Comparison of ENCODE assay signal across 16 mouse cellular contexts in genomic region chr19:27260621-27261278, GRCm38 (mm10). TPM values are rescaled to one million over a fixed set of nuclear protein-coding genes. Genes with fewer than 3 reads are reported as not detected.
DNase-seq lines count a peak whose midpoint lies in the region; ATAC-seq and TF ChIP-seq lines count a peak whose summit lies in the region.
"Had no signal": no experiment of that assay in that cellular context is flagged by ENCODE, and none has a peak within 500 bp of the region (broad histone marks: within the 10 kb centered on the region; RNA-seq: fewer than 3 reads in every experiment).

No protein-coding gene starts in this region.

- H3K27ac ChIP-seq in layer of hippocampus, adult 2 months, result 0 out of 2 replicates have a peak overlapping the region, but pooled peaks have one; percentile 61
- H3K27ac ChIP-seq in embryonic facial prominence, embryonic 14.5 days (replicated peaks; ENCODE audit: low read depth, low read length), result no peak overlapping the region
- no peak overlapping the region for H3K27ac ChIP-seq in midbrain, embryonic 15.5 days
- H3K27ac ChIP-seq: limb, embryonic 12.5 days; liver, embryonic 14.5 days; stomach, embryonic 15.5 days had no signal

- peaks cover 10% of the 10 kb centered on the region for H3K4me1 ChIP-seq in embryonic facial prominence, embryonic 14.5 days (ENCODE audit: control insufficient read depth, insufficient read depth, low read length)
- peaks cover 2% of the 10 kb centered on the region; the same call in 1 of the 2 replicates for H3K4me1 ChIP-seq in lung, adult 2 months (ENCODE audit: control insufficient read depth, insufficient read depth, low read length)
- H3K4me1 ChIP-seq in midbrain, embryonic 15.5 days, result no peaks in the 10 kb centered on the region
- H3K4me1 ChIP-seq: stomach, embryonic 15.5 days had no signal

- no peaks in the 10 kb centered on the region for H3K27me3 ChIP-seq in embryonic facial prominence, embryonic 14.5 days (replicated peaks; ENCODE audit: control insufficient read depth, insufficient read depth, low read length)
- no peaks in the 10 kb centered on the region for H3K27me3 ChIP-seq in myocyte (ENCODE audit: control insufficient read depth, insufficient read depth, insufficient read length)
- no peaks in the 10 kb centered on the region for H3K27me3 ChIP-seq in midbrain, embryonic 15.5 days (replicated peaks)
- H3K27me3 ChIP-seq: limb, embryonic 12.5 days; stomach, embryonic 15.5 days had no signal

- no peaks in the 10 kb centered on the region for H3K36me3 ChIP-seq in embryonic facial prominence, embryonic 14.5 days (ENCODE audit: control insufficient read depth, insufficient read depth, low read length)
- H3K36me3 ChIP-seq in myocyte (ENCODE audit: control insufficient read depth, insufficient read depth), result no peaks in the 10 kb centered on the region
- no peaks in the 10 kb centered on the region for H3K36me3 ChIP-seq in midbrain, embryonic 15.5 days (replicated peaks)
- H3K36me3 ChIP-seq: G1E; limb, embryonic 12.5 days; stomach, embryonic 15.5 days had no signal

- no peaks in the 10 kb centered on the region for H3K9me3 ChIP-seq in embryonic facial prominence, embryonic 14.5 days (ENCODE audit: control insufficient read depth, low read length)
- H3K9me3 ChIP-seq in midbrain, embryonic 15.5 days, result no peaks in the 10 kb centered on the region
- H3K9me3 ChIP-seq: G1E; limb, embryonic 12.5 days; stomach, embryonic 15.5 days had no signal

- TF ChIP-seq POLR2A in lung, adult 2 months (IDR thresholded peaks at IDR 0.05; ENCODE audit: borderline replicate concordance, extremely low read depth, low read depth, low read length), result no peak
- TF ChIP-seq POLR2A in myocyte (IDR thresholded peaks at IDR 0.05; ENCODE audit: insufficient read length, low read depth), result no peak

- H3K4me2 ChIP-seq in embryonic facial prominence, embryonic 14.5 days (ENCODE audit: low read depth, low read length), result no peak overlapping the region
- peak overlapping the region; percentile 52 for H3K4me2 ChIP-seq in myocyte (ENCODE audit: low read depth)
- H3K4me2 ChIP-seq in midbrain, embryonic 15.5 days, result no peak overlapping the region
- H3K4me2 ChIP-seq: limb, embryonic 12.5 days; stomach, embryonic 15.5 days had no signal

- no peak for TF ChIP-seq CTCF in layer of hippocampus, adult 2 months (conservative IDR thresholded peaks at IDR 0.05)
- TF ChIP-seq CTCF in lung, adult 2 months (IDR thresholded peaks at IDR 0.05; ENCODE audit: insufficient read depth, low read length), result no peak

- no peak overlapping the region for H3ac ChIP-seq in myocyte (ENCODE audit: control insufficient read depth, insufficient read length)

- no peak overlapping the region for H3K9ac ChIP-seq in embryonic facial prominence, embryonic 14.5 days (ENCODE audit: low read depth, low read length)
- H3K9ac ChIP-seq in midbrain, embryonic 15.5 days, result no peak overlapping the region
- H3K9ac ChIP-seq: limb, embryonic 12.5 days; liver, embryonic 14.5 days; stomach, embryonic 15.5 days had no signal

- no peak overlapping the region for H3K4me3 ChIP-seq in layer of hippocampus, adult 2 months
- H3K4me3 ChIP-seq in embryonic facial prominence, embryonic 14.5 days (ENCODE audit: low read depth, low read length), result no peak overlapping the region
- H3K4me3 ChIP-seq in lung, adult 2 months (replicated peaks; ENCODE audit: extremely low read depth, low read depth, low read length), result no peak overlapping the region
- H3K4me3 ChIP-seq in myocyte, result no peak overlapping the region
- no peak overlapping the region for H3K4me3 ChIP-seq in midbrain, embryonic 15.5 days
- H3K4me3 ChIP-seq: limb, embryonic 12.5 days; stomach, embryonic 15.5 days had no signal

- no peak for DNase-seq in layer of hippocampus, adult 2 months (ENCODE audit: low spot score in 2 of 2)
- no peak for DNase-seq in layer of hippocampus, adult 9-10 months (ENCODE audit: low spot score)
- DNase-seq in embryonic facial prominence, embryonic 14.5 days (ENCODE audit: low spot score), result peak; percentile 16
- peak; percentile 9 for DNase-seq in lung, adult 2 months
- no peak for DNase-seq in left cerebral cortex, adult 11 months (ENCODE audit: low spot score)
- DNase-seq: cerebellum, adult 9-10 months; gastrocnemius, postnatal 10 days; thymus, postnatal 36 days had no signal

- H3K79me2 ChIP-seq in myocyte (ENCODE audit: control insufficient read depth, insufficient read depth), result no peaks in the 10 kb centered on the region

- no peak for ATAC-seq in embryonic facial prominence, embryonic 14.5 days (ENCODE audit: low read depth)
- ATAC-seq in midbrain, embryonic 15.5 days (replicated peaks), result no peak
- ATAC-seq: CD4-positive, CD25-positive, alpha-beta regulatory T cell, adult 4 months; midbrain, embryonic 16.5 days had no signal

- 75% methylated on average over 8 of the region's 8 CpGs for WGBS in embryonic facial prominence, embryonic 14.5 days
- 62% methylated on average over 8 of the region's 8 CpGs for WGBS in lung, adult 2 months
- WGBS in midbrain, embryonic 15.5 days, result 85% methylated on average over 8 of the region's 8 CpGs

TF ChIP-seq in myocyte, 11 proteins besides CTCF, POLR2A, EP300 and RAD21:
- TF ChIP-seq MYOG (IDR thresholded peaks at IDR 0.05; ENCODE audit: control insufficient read depth in 1 of 3, insufficient read depth in 1 of 3, insufficient read length in 2 of 3, low read depth in 2 of 3), result no peak
- TF ChIP-seq POLR2AphosphoS2 (IDR thresholded peaks at IDR 0.05; ENCODE audit: insufficient read length, low read depth), result no peak
- no peak for TF ChIP-seq SRF (IDR thresholded peaks at IDR 0.05; ENCODE audit: control insufficient read depth, insufficient read length, low read depth)
- no peak for TF ChIP-seq REST (IDR thresholded peaks at IDR 0.05; ENCODE audit: insufficient read depth, insufficient read length)
- no peak for TF ChIP-seq USF1 (IDR thresholded peaks at IDR 0.05; ENCODE audit: low read depth)
- TF ChIP-seq MYOD1 (IDR thresholded peaks at IDR 0.05; ENCODE audit: control insufficient read depth in 1 of 3, insufficient read length in 2 of 3, low read depth in 2 of 3), result peak in 2 of 3 experiments; percentile 30 to 57
- TF ChIP-seq TCF12 (IDR thresholded peaks at IDR 0.05; ENCODE audit: insufficient read depth, poor library complexity, severe bottlenecking), result peak; percentile 29
- peak; percentile 99 for TF ChIP-seq CEBPB (IDR thresholded peaks at IDR 0.05; ENCODE audit: insufficient read depth, poor library complexity, severe bottlenecking)
- no peak for TF ChIP-seq TCF3 (IDR thresholded peaks at IDR 0.05; ENCODE audit: insufficient read length, low read depth)
- no peak for TF ChIP-seq MAX (IDR thresholded peaks at IDR 0.05; ENCODE audit: low read depth)
- no peak for TF ChIP-seq E2F4 (IDR thresholded peaks at IDR 0.05; ENCODE audit: insufficient read depth)

RNA-seq across cellular contexts. Expression of gene Vldlr, which starts 44.5 kb away (rescaled TPM):
- 10 to 100 TPM; 47.5 to 50.8 TPM for total RNA-seq in layer of hippocampus, adult 2 months (2021)
- 23.4 and 24.9 TPM in 2 replicates for polyA plus RNA-seq in embryonic facial prominence, embryonic 14.5 days (2014; fragmentation: Nextera tagmentation; extraction: Ambion mirVana)
- polyA plus RNA-seq in lung, adult 2 months (2012; rRNA removed), result 23.2 and 31.2 TPM in 2 replicates
- 6.9 TPM for polyA plus RNA-seq in myocyte (2012; fragmentation: generic; extraction: Trizol)
- polyA plus RNA-seq in midbrain, embryonic 15.5 days (2015; fragmentation: Nextera tagmentation; extraction: Ambion mirVana), result 36.4 and 38.3 TPM in 2 replicates
- polyA plus RNA-seq: CD4-positive, CD25-positive, alpha-beta regulatory T cell, adult 4 months; G1E had no signal

Comparison
In these comparisons a context has a peak if more than half of its experiments do, and no peak if none do; other contexts are left out.
1. DNase-seq: peak in embryonic facial prominence, embryonic 14.5 days (single experiment) and lung, adult 2 months (single experiment); none in layer of hippocampus, adult 2 months (0 of 2), layer of hippocampus, adult 9-10 months (single experiment) and left cerebral cortex, adult 11 months (single experiment).